Mouse (Mus musculus) frontal cortex, adult (tissue): Measurements from ENCODE around the gene Trex1.

Experiments
- ATAC-seq: cut with Nextera tagmentation; 2 replicates; pipeline ENCODE4 v1.9.2; 2017; ENCODE audit warnings: mild to moderate bottlenecking, moderate library complexity, mixed read lengths; ENCODE audit not compliant: low TSS enrichment

The Trex1 gene

GRCm38 (mm10) chr9:109016973-109017604, 42.4 kb downstream of the Trex1 start:
- ATAC-seq = no peak

- no peak for ATAC-seq
These were observed 44.1 kb downstream of the Trex1 start for GRCm38 (mm10) chr9:109015397-109015796.

- no peak for ATAC-seq
These were observed 49.2 kb downstream of the Trex1 start for GRCm38 (mm10) chr9:109010316-109010690.

- ATAC-seq = peak; percentile 70
These were observed 49.8 kb downstream of the Trex1 start for GRCm38 (mm10) chr9:109009636-109010315.

- peak; percentile 83 for ATAC-seq
These were observed 50.4 kb downstream of the Trex1 start for GRCm38 (mm10) chr9:109008994-109009635.

GRCm38 (mm10) chr9:109008081-109008480, 51.5 kb downstream of the Trex1 start:
- no peak for ATAC-seq
